31 mouse cellular contexts compared by ENCODE assay signal in the genomic region with DNA sequence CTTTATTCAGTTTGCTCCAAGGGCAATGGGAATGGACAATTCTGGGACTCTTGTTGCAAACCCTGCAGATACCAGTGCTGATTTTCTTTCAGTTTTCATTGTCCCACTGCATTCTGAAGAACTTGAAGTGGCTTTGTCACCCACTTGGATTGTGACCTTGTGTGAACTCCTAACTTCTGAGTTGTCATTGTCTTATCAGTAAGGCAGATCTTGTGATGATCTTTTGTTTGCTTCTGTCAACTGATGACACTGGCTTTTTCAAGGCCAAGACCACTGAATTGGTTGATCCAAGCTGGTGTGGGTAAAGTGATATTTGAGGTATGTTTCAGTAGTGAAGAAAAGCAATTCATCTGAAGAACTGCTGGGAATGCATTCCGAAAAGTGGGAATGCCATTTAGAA. TPM values are rescaled to one million over a fixed set of nuclear protein-coding genes. Genes with fewer than 3 reads are reported as not detected.
"Had no signal": no experiment of that assay in that cellular context is flagged by ENCODE, and none has a peak within 500 bp of the region (broad histone marks: within the 10 kb centered on the region; RNA-seq: fewer than 3 reads in every experiment).

No protein-coding gene starts in this region.

- H3K27ac ChIP-seq: embryonic facial prominence, embryonic 10.5 days; embryonic facial prominence, embryonic 12.5 days; embryonic facial prominence, embryonic 13.5 days; embryonic facial prominence, embryonic 15.5 days; forebrain, embryonic 10.5 days; forebrain, embryonic 12.5 days; forebrain, embryonic 13.5 days; forebrain, embryonic 15.5 days; gastrocnemius, adult 2 months; heart, adult 2 months had no signal

- H3K9me3 ChIP-seq: embryonic facial prominence, embryonic 10.5 days; embryonic facial prominence, embryonic 12.5 days; embryonic facial prominence, embryonic 13.5 days; embryonic facial prominence, embryonic 15.5 days; forebrain, embryonic 10.5 days; forebrain, embryonic 12.5 days; forebrain, embryonic 13.5 days; forebrain, embryonic 15.5 days had no signal

- ATAC-seq: forebrain, embryonic 13.5 days; forebrain, embryonic 14.5 days; forebrain, embryonic 15.5 days; forebrain, embryonic 16.5 days; forebrain, postnatal 0 days had no signal

- H3K4me2 ChIP-seq: embryonic facial prominence, embryonic 12.5 days; embryonic facial prominence, embryonic 13.5 days; embryonic facial prominence, embryonic 15.5 days; forebrain, embryonic 12.5 days; forebrain, embryonic 13.5 days; forebrain, embryonic 15.5 days had no signal

- H3K27me3 ChIP-seq: embryonic facial prominence, embryonic 12.5 days; embryonic facial prominence, embryonic 13.5 days; embryonic facial prominence, embryonic 15.5 days; forebrain, embryonic 12.5 days; forebrain, embryonic 13.5 days; forebrain, embryonic 15.5 days had no signal

- DNase-seq: cerebellum, adult 8-10 months; cerebellum, adult 9-10 months; cerebellum, adult 9-11 months; cerebellum, postnatal 10 days; cerebellum, postnatal 14 days; cerebellum, postnatal 25 days; cerebellum, postnatal 36 days; embryo, embryonic 11 days; forebrain, postnatal 0 days; gastrocnemius, adult 2 months; gastrocnemius, postnatal 10 days; gastrocnemius, postnatal 14 days; gastrocnemius, postnatal 25 days; gastrocnemius, postnatal 36 days; heart, adult 11 months; heart, adult 18-20 months; heart, adult 2 months had no signal

- H3K4me3 ChIP-seq: embryonic facial prominence, embryonic 10.5 days; embryonic facial prominence, embryonic 12.5 days; embryonic facial prominence, embryonic 13.5 days; embryonic facial prominence, embryonic 15.5 days; erythroblast, embryonic 14.5 days; forebrain, embryonic 10.5 days; forebrain, embryonic 12.5 days; forebrain, embryonic 13.5 days; forebrain, embryonic 15.5 days; gastrocnemius, adult 2 months; heart, adult 2 months had no signal

- H3K9ac ChIP-seq: embryonic facial prominence, embryonic 12.5 days; embryonic facial prominence, embryonic 13.5 days; embryonic facial prominence, embryonic 15.5 days; forebrain, embryonic 12.5 days; forebrain, embryonic 13.5 days; forebrain, embryonic 15.5 days; forebrain, postnatal 0 days had no signal

RNA-seq across cellular contexts. Expression of gene 1700092M07Rik, which starts 4.9 kb away (rescaled TPM):
- total RNA-seq: forebrain, postnatal 0 days; gastrocnemius, adult 2 months; gastrocnemius, adult 8-10 months; gastrocnemius, postnatal 14 days; gastrocnemius, postnatal 25 days; heart, adult 8-10 months had no signal
- polyA plus RNA-seq: cortical plate, adult 2 months; erythroblast, embryonic 14.5 days had no signal
